Mouse (Mus musculus) heart, adult 18-20 months (tissue): ENCODE measurements around the gene Taf8. TPM values are rescaled to one million over a fixed set of nuclear protein-coding genes. Genes with fewer than 3 reads are reported as not detected.

Experiments
- total RNA-seq, 2 experiments: library from RNA; stranded (reverse); gene quantifications; 2 replicates each; pipeline ENCODE4 v1.2.3; 2021

Taf8 gene
- total RNA-seq, 2 experiments from 2014 or later = 10.2 to 10.4 TPM

Other genes starting within 250 kb of the Taf8 start
- 10 to 100 TPM; 24.5 to 25.1 TPM for gene Mrps10, start 133.4 kb downstream of the Taf8 start, total RNA-seq
- under 1 TPM in 1 of 2 experiments, not detected in 1; 0.23 TPM for gene Guca1b, start 116.9 kb downstream of the Taf8 start, total RNA-seq
- under 1 TPM in 1 of 2 experiments, not detected in 1; 0.42 TPM for gene Guca1a, start 101.7 kb downstream of the Taf8 start, total RNA-seq
- 1 to 10 TPM; 1.3 to 2.1 TPM for gene AI661453, start 65.7 kb downstream of the Taf8 start, total RNA-seq
- not detected for gene 1700001C19Rik, start 64.9 kb downstream of the Taf8 start, total RNA-seq
- 10 to 100 TPM; 83.3 to 87.1 TPM for gene Ccnd3, start 2.8 kb upstream of the Taf8 start, total RNA-seq
- 10 to 100 TPM; 13.5 to 16.5 TPM for gene Bysl, start 109.2 kb upstream of the Taf8 start, total RNA-seq
- 10 to 100 TPM; 19.0 to 19.5 TPM for gene Med20, start 109.3 kb upstream of the Taf8 start, total RNA-seq
- 1 to 10 TPM; 1.9 to 3.4 TPM for gene Gm20517, start 109.3 kb upstream of the Taf8 start, total RNA-seq
- 1 to 10 TPM; 1.4 to 3.7 TPM for gene Usp49, start 128.4 kb upstream of the Taf8 start, total RNA-seq
- 100 to 1,000 TPM; 118 to 129 TPM for gene Tomm6, start 186.1 kb upstream of the Taf8 start, total RNA-seq
- gene Frs3, start 186.7 kb upstream of the Taf8 start, total RNA-seq = 1 to 10 TPM; 4.6 to 5.4 TPM
- under 1 TPM; 0.40 to 0.75 TPM for gene Gm21981, start 192.2 kb upstream of the Taf8 start, total RNA-seq
- gene Prickle4, start 192.4 kb upstream of the Taf8 start, total RNA-seq = 1 to 10 TPM; 4.3 to 5.1 TPM
- not detected for gene Pgc, start 224.6 kb upstream of the Taf8 start, total RNA-seq
- gene Tfeb, start 234.7 kb upstream of the Taf8 start, total RNA-seq = 10 to 100 TPM; 35.0 to 40.0 TPM